Mouse (Mus musculus) spleen, adult 2 months (tissue): Measurements from ENCODE around the gene Knstrn.

Source experiments
- CTCF ChIP-seq: fragments of 200-500 bp; IDR thresholded peaks from 2 replicates; pipeline ENCODE4 v1.5.1; 2011; ENCODE audit warnings: mild to moderate bottlenecking, inconsistent platforms; ENCODE audit not compliant: insufficient read depth, insufficient read length, insufficient replicate concordance; ENCODE audit errors: extremely low read depth
- POLR2A ChIP-seq: fragments of 200-500 bp; IDR thresholded peaks from 2 replicates; pipeline ENCODE4 v1.6.1; 2011; ENCODE audit warnings: low read depth, low read length, inconsistent platforms

GRCm38 (mm10) chr2:118896914-118897291 lies 83.1 kb downstream of the Knstrn start:
- TF ChIP-seq CTCF (no peak), POLR2A (no peak)
